Mouse (Mus musculus) embryonic fibroblast, embryonic 13.5 days (primary cell): ENCODE results near the gene Hddc2. TPM values are rescaled to one million over a fixed set of nuclear protein-coding genes. Genes with fewer than 3 reads are reported as not detected.
A peak's percentile ranks its signal among the peaks of the same experiment; 100 is the strongest.
"Not testable (repeated sequence)": the region's sequence is repeated elsewhere in the genome, so short reads cannot be mapped to it uniquely, and the experiment has no call there.

Source experiments
- H3K27ac ChIP-seq: 2 replicates; pipeline ENCODE4 v1.5.1; 2012; ENCODE audit warnings: low read length, control low read depth, inconsistent platforms; ENCODE audit not compliant: insufficient read depth
- H3K4me1 ChIP-seq: 2 replicates; pipeline ENCODE4 v1.6.1; 2011; ENCODE audit warnings: low read length; ENCODE audit not compliant: control insufficient read depth, insufficient read depth
- H3K4me3 ChIP-seq: 2 replicates; pipeline ENCODE4 v1.5.1; 2011; ENCODE audit warnings: mild to moderate bottlenecking, control low read depth, low read length; ENCODE audit not compliant: insufficient read depth
- CTCF ChIP-seq: IDR thresholded peaks from 2 replicates; pipeline ENCODE4 v1.5.1; 2011; ENCODE audit warnings: mild to moderate bottlenecking, control low read depth, low read length, moderate library complexity, borderline replicate concordance; ENCODE audit not compliant: insufficient read depth
- POLR2A ChIP-seq: IDR thresholded peaks from 2 replicates; pipeline ENCODE4 v1.6.1; 2011; ENCODE audit warnings: low read depth, mild to moderate bottlenecking, control low read depth, low read length, moderate library complexity
- polyA plus RNA-seq: library from polyadenylated mRNA; stranded (reverse); fragments of >200 nt; gene quantifications from 2 replicates; pipeline ENCODE4 v1.2.4, GENCODE M21; 2011; ENCODE audit warnings: low read depth; ENCODE audit not compliant: missing spikeins, insufficient read length

Hddc2 gene
- polyA plus RNA-seq, 1 experiment, result 28.1 TPM

- no peak for TF ChIP-seq POLR2A
- TF ChIP-seq CTCF, result no peak
- H3K4me3 ChIP-seq, result no peak overlapping the region
- no peak overlapping the region for H3K27ac ChIP-seq
- no peaks in the 10 kb centered on the region for H3K4me1 ChIP-seq
Observed at GRCm38 (mm10) chr10:31354141-31354540, 41.0 kb downstream of the Hddc2 start.

- no peaks in the 10 kb centered on the region for H3K4me1 ChIP-seq
- no peak overlapping the region for H3K4me3 ChIP-seq
- TF ChIP-seq CTCF, result no peak
- TF ChIP-seq POLR2A, result no peak
Observed at GRCm38 (mm10) chr10:31354886-31355461, 41.8 kb downstream of the Hddc2 start.

GRCm38 (mm10) chr10:31359749-31360148, 46.6 kb downstream of the Hddc2 start:
- Histone ChIP-seq H3K4me1 (no peaks in the 10 kb centered on the region), H3K27ac (no peak overlapping the region), H3K4me3 (no peak overlapping the region)
- TF ChIP-seq POLR2A (no peak), CTCF (no peak)

More at GRCm38 (mm10) chr10:31354886-31355461, 41.8 kb downstream of the Hddc2 start:
- no peak overlapping the region for H3K27ac ChIP-seq

DNA sequence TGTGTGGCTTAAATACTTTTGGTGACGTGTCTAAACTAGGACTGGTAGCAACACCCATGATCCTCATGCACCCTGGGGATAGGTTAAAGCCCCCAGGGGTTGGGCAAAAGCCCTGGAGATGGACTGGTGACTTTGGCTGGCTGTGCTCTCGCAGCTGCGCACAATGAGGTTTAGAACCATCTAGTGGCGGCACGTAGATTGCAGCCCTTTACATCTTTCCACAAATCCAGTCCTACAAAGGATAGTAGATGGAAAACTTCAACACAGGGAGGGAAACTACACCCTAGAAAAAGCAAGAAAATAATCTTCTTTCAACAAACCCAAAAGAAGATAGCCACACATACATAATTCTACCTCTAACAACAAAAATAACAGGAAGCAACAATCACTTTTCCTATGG, 57.0 kb downstream of the Hddc2 start:
- H3K27ac ChIP-seq, H3K4me3 ChIP-seq, H3K4me1 ChIP-seq: not testable (repeated sequence)
- peak; percentile 44; the same call in 1 of the 2 replicates for TF ChIP-seq CTCF

Other genes starting within 250 kb of the Hddc2 start
- gene Tpd52l1, start 132.6 kb downstream of the Hddc2 start, polyA plus RNA-seq, result 7.2 and 11.2 TPM in 2 replicates